Mouse (Mus musculus): ENCODE results near the gene Zfp428.
A peak's percentile ranks its signal among the peaks of the same experiment; 100 is the strongest.

The Zfp428 gene

DNA sequence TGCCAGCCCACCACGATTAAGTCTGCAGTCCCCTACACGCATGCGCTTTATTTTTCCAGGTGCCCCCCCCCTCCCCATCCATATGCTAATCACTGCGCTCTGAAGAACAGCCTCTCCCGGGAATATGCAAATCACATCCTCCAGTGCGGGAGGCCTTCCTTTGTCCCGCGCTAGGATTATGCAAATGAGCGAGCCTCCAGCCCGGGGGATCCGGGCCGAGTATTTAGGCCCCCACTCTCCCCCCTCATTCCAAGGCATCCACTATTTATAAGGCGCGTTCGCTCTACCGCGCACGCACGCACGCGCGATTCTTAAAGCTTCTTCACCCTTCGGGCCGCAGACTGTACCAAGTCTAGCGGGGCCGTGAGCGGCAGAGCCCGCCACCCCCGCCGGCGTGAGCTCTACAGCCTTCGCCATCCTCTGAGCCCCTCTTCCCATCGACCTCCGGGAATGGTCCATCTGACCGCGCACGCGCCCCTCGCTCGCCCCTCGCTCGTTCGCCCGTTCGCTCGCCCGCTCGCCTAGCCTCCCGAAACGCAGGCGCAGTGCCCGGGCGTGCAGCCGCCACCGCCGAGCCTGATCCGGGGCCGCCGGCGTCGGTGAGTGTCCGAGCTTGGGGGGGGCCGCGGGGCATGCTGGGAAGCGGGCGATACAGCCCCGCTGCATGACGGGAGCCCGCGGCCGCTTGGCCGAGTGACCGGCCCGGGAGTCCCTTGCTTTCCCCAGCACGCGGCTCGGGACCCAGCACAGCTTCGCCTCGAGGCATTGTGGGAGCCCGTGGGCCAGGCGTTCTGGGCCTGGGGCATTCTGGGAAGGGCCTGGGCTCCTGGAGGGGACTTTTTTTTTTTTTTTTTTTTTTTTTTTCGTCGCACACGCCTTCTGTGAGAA is at the start of gene Zfp428:
Gene Zfp428 (plus strand): TSS at position 169 of the 888 bp plus-strand sequence.
- DNase-seq (ENCODE audit: low spot score), result peak; percentile 83

DNA sequence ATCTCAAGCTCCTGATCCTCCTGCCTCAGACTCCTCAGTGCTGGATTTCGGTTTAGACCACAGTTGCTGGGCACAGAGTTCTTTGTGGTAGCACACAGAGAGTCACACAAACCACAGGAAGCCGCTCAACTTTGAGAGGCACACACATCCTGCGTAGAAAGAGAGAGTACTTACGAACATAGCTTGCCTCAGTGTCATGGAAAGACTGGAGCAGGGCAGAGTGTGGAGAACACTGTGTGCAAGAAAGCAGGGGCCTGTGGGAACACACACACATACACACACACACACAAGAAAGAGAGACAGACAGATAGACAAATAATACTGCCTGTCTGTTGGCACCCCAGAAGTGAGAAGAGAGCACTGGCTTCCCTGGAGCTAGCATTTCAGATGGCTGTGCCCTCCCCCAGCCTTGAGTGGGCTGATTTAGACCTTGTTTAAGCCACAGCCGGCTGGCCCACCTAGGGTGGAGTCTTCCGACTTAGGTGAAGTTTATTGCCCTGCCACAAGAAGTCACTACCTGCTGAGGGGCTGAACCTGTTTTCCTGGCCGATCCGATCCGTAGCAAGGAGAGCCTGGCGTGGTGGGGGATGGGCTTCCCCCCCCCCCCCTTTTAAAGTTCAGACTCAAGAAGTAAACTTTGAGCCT is 49.0 kb upstream of the Zfp428 start:
- peak; percentile 76 for DNase-seq (ENCODE audit: low spot score)

GRCm38 (mm10) chr7:24459440-24459839 is 47.4 kb upstream of the Zfp428 start:
- peak; percentile 34 for DNase-seq (ENCODE audit: low spot score)

DNA sequence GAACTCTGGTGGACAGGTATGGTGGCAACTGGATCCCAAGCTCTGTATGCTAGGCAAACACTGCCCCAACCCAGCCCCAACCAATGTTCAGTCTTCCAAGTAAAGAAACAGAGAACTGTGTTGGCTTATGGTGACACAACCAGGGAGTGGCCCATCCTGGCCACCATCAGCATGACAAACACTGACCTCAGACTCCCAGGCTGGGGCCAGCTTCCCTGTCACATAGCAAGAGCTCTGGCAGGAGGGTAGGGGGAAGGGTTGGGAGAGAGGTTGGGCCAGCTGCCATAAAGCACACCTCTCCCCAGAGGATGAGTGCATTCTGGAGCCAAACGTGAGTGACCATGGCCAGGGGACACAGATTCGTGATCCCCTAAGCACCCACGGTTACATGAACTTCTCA is 47.0 kb upstream of the Zfp428 start:
- peak; percentile 78 for DNase-seq (ENCODE audit: low spot score)

GRCm38 (mm10) chr7:24461376-24462051 is 45.3 kb upstream of the Zfp428 start:
- peak; percentile 77 for DNase-seq (ENCODE audit: low spot score)

GRCm38 (mm10) chr7:24462388-24463319 is 44.2 kb upstream of the Zfp428 start, which contains the start of gene Plaur:
Gene Plaur, plus strand, starts transcription at chr7:24462484.
- peak; percentile 74 for DNase-seq (ENCODE audit: low spot score)

DNA sequence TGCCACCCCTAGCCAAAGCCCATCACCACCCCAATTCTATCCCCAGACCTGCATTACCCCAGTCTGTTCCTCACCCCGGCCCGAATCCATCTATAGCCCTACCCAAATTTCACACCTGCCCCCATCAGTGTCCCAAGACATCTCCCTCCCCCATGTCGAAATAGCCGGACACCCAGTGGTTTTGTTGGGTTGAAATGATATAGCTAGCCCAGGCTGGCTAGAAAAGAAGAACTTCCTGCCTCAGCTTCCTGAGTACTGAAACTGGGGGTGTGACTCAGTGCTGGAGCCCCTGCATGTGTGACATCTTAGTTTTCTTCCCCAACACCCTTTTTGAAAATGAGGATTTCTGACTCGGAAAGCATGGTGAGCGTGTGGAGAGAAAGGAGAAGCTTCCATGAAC is 40.0 kb upstream of the Zfp428 start:
- DNase-seq (ENCODE audit: low spot score), result no peak

DNA sequence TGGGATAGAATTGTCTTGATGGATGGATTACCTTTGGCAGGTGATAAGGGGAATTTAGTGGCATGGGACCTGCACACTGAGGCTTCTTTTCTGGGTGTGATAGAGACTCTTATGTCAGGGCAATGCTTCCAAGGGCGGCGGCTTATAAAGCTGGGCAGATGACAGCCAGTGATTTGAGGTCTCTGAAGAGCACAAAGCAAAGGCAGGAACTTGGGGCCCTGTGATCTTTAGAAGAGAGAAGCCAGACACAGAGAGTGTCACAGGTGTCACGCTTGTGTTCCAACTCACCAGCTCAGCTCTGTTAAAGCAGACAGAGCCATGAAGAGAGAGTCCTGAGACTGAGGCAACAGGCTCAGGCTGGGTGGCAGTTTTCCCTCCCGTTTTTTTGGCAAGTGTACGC is 38.9 kb upstream of the Zfp428 start:
- no peak for DNase-seq (ENCODE audit: low spot score)

GRCm38 (mm10) chr7:24469126-24469525 is 37.7 kb upstream of the Zfp428 start:
- DNase-seq (ENCODE audit: low spot score), result peak; percentile 18

- peak; percentile 39 for DNase-seq (ENCODE audit: low spot score)
These were observed 36.5 kb upstream of the Zfp428 start for GRCm38 (mm10) chr7:24470356-24470755.

- DNase-seq (ENCODE audit: low spot score), result no peak
These were observed 34.4 kb upstream of the Zfp428 start for GRCm38 (mm10) chr7:24472442-24472841.

- peak; percentile 24 for DNase-seq (ENCODE audit: low spot score)
These were observed 33.9 kb upstream of the Zfp428 start for GRCm38 (mm10) chr7:24472937-24473336.

DNA sequence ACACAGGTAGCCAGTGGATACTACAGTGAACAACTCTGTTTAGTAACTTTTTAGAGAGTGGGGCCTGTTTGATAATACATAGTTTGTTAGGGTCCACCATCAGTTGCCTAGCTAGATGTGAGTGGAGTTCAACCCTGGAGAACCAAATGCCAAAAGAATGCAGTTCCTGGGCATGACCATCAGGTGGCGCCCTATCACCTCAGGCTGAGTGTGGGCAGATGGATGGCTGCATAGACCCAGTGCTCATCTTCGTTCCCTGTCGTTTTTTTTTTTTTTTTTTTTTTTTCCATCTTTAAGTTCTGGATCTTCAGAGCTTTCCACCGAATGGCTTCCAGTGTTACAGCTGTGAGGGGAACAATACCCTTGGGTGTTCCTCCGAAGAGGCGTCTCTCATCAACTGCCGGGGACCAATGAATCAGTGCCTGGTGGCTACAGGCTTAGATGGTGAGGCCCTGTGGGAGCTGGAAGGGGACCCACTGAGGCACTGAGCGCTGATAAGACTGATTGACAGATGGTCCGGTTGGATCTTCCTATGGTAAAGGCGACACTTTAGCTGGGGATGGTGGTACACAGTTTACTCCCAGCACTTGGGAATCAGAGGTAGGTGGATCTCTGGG is 32.8 kb upstream of the Zfp428 start:
- peak; percentile 64 for DNase-seq (ENCODE audit: low spot score)

DNA sequence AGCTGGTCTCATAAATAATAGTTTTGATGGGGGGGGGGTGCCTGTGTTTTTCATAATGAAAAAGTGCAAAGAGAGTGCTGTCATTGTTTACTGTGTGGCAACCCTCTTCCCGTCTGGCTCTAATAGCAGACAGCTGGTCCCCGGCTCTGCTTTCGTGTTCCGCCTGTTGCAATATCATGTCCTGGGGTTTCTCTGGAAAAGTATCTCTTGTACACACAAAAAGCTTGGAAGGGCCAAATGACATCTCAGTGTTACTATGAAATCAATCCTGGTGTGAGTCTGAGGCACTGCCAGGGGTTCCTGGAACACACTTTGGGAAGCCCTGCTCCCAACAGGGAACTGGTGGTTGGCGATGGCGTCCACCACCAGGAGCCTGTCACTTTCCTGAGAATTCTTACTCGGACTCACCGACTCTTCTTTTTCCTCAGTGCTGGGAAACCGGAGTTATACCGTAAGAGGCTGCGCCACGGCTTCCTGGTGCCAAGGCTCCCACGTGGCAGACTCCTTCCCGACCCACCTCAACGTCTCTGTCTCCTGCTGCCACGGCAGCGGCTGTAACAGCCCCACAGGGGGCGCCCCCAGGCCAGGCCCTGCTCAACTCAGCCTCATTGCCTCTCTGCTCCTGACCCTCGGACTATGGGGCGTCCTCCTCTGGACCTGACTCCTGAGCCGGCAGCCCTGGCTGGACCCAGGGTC is 31.8 kb upstream of the Zfp428 start:
- DNase-seq (ENCODE audit: low spot score), result no peak

DNA sequence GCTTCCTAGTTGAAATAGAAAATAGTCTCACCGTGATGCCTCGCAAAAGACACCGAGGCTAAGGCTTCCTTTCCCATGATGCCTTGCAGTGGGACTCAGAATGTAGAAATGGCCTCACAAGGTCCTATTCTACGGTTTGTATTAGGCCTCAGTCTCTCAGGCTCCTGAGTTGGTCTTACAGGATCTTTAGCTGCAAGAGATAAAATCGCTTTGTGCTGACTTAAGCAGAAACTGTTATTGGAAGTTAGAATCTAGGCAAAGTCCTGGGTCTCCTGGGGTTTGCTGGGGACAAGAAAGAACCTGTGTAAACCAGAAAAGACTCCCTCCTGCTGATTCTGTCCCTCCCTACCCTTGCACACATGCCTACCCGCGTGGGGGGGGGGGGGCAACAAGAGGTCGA is 30.5 kb upstream of the Zfp428 start:
- no peak for DNase-seq (ENCODE audit: low spot score)

DNA sequence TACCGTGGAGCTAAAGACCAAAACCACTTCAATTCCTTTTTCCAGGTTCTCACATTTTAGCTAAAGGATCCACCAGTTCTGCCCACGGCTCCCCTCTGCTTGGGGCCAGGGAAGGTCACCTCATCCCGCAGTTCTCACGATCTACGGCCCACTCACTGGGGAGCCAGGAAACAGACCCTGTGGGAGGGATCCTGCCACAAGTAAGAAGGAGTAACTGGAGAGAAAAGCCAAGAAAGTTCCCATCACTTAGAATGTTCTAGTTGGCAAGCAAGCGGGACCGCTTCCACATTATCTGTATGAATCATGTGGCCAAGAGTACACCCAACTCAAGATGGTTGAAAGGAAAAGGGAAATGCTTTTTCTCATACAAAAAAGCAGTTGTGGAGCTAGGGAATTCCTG is 29.9 kb upstream of the Zfp428 start:
- DNase-seq (ENCODE audit: low spot score), result no peak

DNA sequence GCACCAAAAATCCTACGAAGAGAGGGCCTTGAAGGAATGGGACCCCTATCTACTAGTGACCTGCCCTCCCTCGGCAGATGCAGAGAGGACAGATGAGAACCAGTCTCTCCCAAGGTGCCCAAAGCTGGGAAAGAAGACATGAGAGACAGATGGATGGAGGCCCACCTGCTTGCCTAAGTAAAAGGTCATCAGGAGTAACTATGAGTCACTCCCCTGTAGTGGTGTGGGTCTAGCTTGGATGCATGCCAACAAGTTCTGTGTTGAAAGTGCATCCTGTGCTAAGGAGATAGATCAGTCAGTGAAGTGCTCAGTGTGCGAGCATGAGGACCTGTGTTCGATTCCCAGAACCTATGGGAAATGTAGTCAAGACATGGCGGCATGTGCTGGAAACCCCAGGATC is 27.9 kb upstream of the Zfp428 start:
- no peak for DNase-seq (ENCODE audit: low spot score)

DNA sequence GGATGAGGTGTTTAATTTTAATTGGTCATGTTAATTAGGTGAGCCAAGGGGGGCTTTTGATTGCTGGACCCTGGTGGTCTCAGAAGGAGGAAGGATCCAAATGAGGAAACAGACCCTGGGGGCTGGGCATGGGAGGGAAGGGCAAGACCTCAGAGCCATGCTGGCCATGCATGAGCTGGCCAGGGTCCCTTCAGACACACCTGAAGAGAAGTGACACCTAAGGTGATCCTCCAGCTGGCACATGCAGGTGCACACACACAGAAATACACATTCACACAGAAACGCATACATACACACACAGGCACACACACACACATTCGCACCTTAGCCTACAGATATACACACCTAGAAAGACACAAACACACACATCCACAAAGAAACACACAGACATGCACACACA is 27.1 kb upstream of the Zfp428 start:
- no peak for DNase-seq (ENCODE audit: low spot score)

GRCm38 (mm10) chr7:24480121-24480941 is 26.5 kb upstream of the Zfp428 start:
- no peak for DNase-seq (ENCODE audit: low spot score)

All from lung, postnatal 25 days (tissue).